Comparison of ENCODE assay signal across 13 mouse cellular contexts in the genomic region with DNA sequence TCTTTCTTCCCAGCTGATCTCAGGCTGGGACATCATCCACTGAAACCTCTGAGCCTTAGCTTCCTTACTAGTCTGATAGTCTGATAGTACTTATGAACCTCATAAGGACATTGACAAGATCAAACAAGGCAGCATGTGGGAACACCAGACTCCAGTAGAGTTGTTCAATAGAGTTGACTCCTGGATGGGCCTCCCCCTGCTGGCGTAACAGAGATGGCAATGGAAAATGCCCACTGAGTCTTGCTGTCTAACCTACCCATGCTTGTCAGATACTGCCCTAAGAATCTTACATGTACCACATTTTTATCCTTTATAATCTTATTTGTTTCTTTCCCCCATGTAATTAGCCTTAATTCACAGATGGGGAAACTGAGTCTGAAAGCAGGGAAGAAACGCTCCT.
DNase-seq lines count a peak whose midpoint lies in the region; ATAC-seq and TF ChIP-seq lines count a peak whose summit lies in the region.
"Had no signal": no experiment of that assay in that cellular context is flagged by ENCODE, and none has a peak within 500 bp of the region (broad histone marks: within the 10 kb centered on the region; RNA-seq: fewer than 3 reads in every experiment).

No protein-coding gene starts in this region.

- TF ChIP-seq CTCF in kidney, postnatal 0 days (IDR thresholded peaks at IDR 0.05; ENCODE audit: low read depth) = peak; percentile 55

- DNase-seq in kidney, postnatal 0 days (ENCODE audit: low spot score) = no peak
- no peak for DNase-seq in kidney, adult 11 months
- peak; percentile 39 for DNase-seq in retina, embryonic 14.5 days (ENCODE audit: low spot score)
- DNase-seq in retina, postnatal 1 day = no peak
- DNase-seq in NIH3T3 (ENCODE audit: low read depth) = peak; percentile 13
- DNase-seq in yolk sac, embryonic 10.5 days (ENCODE audit: low spot score) = no peak
- no peak for DNase-seq in adrenal gland, postnatal 14 days
- DNase-seq: adrenal gland, postnatal 10 days; gastrocnemius, postnatal 36 days; kidney, postnatal 14 days; liver; thymus, postnatal 25 days had no signal

- H3K27ac ChIP-seq in kidney, postnatal 0 days = no peak overlapping the region
- H3K27ac ChIP-seq: hindbrain, embryonic 14.5 days had no signal

- H3K36me3 ChIP-seq in kidney, postnatal 0 days (ENCODE audit: insufficient read depth, low read length) = no peaks in the 10 kb centered on the region

- no peak overlapping the region for H3K4me2 ChIP-seq in kidney, postnatal 0 days (ENCODE audit: low read length)
- H3K4me2 ChIP-seq: hindbrain, embryonic 14.5 days had no signal

- no peaks in the 10 kb centered on the region for H3K9me3 ChIP-seq in kidney, postnatal 0 days (replicated peaks; ENCODE audit: low read length)

- no peaks in the 10 kb centered on the region for H3K27me3 ChIP-seq in kidney, postnatal 0 days (ENCODE audit: insufficient read depth, low read length)

- no peak overlapping the region for H3K9ac ChIP-seq in kidney, postnatal 0 days (ENCODE audit: low read depth, low read length)
- H3K9ac ChIP-seq: hindbrain, embryonic 14.5 days had no signal

- no peaks in the 10 kb centered on the region for H3K4me1 ChIP-seq in kidney, postnatal 0 days (replicated peaks; ENCODE audit: insufficient read depth, low read length)

- H3K4me3 ChIP-seq in kidney, postnatal 0 days (replicated peaks; ENCODE audit: low read depth, low read length) = no peak overlapping the region

- WGBS in kidney, postnatal 0 days = 67% methylated on average over 2 of the region's 2 CpGs

- ATAC-seq in kidney, postnatal 0 days (replicated peaks; ENCODE audit: low FRiP score, low read depth) = no peak

Comparison
In these comparisons a context has a peak if more than half of its experiments do, and no peak if none do; other contexts are left out.
1. DNase-seq: peak in retina, embryonic 14.5 days (single experiment) and NIH3T3 (single experiment); none in kidney, postnatal 0 days (single experiment), kidney, adult 11 months (single experiment), retina, postnatal 1 day (single experiment), yolk sac, embryonic 10.5 days (single experiment) and adrenal gland, postnatal 14 days (single experiment).